Mouse (Mus musculus) forebrain, embryonic 10.5 days (tissue): ENCODE data around the gene Tcf15. TPM values are rescaled to one million over a fixed set of nuclear protein-coding genes. Genes with fewer than 3 reads are reported as not detected.

Experiments used
- DNase-seq: peaks from one replicate; pipeline ENCODE4 v3.0.0-alpha.2; 2017; ENCODE audit warnings: low spot score; ENCODE audit errors: extremely low spot score
- H3K27ac ChIP-seq: fragments of 300-500 bp; sonication (generic); 2 replicates; pipeline ENCODE4 v1.5.1; 2016; ENCODE audit warnings: mild to moderate bottlenecking
- H3K27me3 ChIP-seq: fragments of 300-500 bp; sonication (generic); 2 replicates; pipeline ENCODE4 v1.6.1; 2016; ENCODE audit warnings: mild to moderate bottlenecking; ENCODE audit not compliant: poor library complexity, severe bottlenecking
- H3K36me3 ChIP-seq: fragments of 300-500 bp; sonication (generic); replicated peaks from 2 replicates; pipeline ENCODE4 v1.6.1; 2016; ENCODE audit warnings: mild to moderate bottlenecking, moderate library complexity
- H3K4me1 ChIP-seq: fragments of 300-500 bp; sonication (generic); 2 replicates; pipeline ENCODE4 v1.6.1; 2016
- H3K4me3 ChIP-seq: fragments of 300-500 bp; sonication (generic); 2 replicates; pipeline ENCODE4 v1.5.1; 2016; ENCODE audit warnings: mild to moderate bottlenecking, moderate library complexity
- H3K9me3 ChIP-seq: fragments of 300-500 bp; sonication (generic); 2 replicates; pipeline ENCODE4 v1.6.1; 2016; ENCODE audit warnings: mild to moderate bottlenecking, moderate library complexity
- WGBS: fragments of 180-500 bp; shearing (Covaris S2); methylation state at CpG from one replicate; pipeline ENCODE4 v1.1.7; 2016; 5-methylcytosine and 5-hydroxymethylcytosine counted together
- polyA plus RNA-seq: library from polyadenylated mRNA; unstranded; fragments of >200 nt; fragmentation: Nextera tagmentation; extraction: Ambion mirVana; gene quantifications from 2 replicates; pipeline ENCODE4 v1.2.1, GENCODE M21; 2016

The Tcf15 gene
- polyA plus RNA-seq, 1 experiment from 2014 or later: 4.1 TPM

DNA sequence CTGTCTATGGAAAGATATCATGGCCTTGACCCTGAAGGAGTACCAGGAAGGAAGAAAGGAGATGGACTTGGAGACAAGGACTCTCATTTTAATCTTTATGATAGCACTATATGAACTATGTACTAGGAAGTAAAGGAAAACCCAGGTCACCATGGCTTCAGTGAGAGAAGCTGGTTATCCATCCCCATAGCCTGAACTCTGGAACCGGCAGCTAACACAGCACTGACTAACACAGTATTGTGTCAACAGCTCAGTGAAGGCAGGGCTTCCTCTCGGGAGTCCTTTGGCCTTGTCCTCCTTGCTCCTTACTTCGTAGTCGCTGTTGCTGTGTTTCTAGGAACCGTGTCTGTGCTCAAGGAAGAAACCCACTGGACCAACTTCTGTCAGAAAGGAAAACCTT, 34.0 kb upstream of the Tcf15 start:
- H3K27ac ChIP-seq: no peak overlapping the region
- no peak for DNase-seq
- WGBS: 88% methylated on average over 5 of the region's 5 CpGs
- H3K9me3 ChIP-seq: no peaks in the 10 kb centered on the region
- H3K36me3 ChIP-seq: peaks cover 23% of the 10 kb centered on the region
- H3K27me3 ChIP-seq: peaks cover 48% of the 10 kb centered on the region
- H3K4me1 ChIP-seq: peaks cover 35% of the 10 kb centered on the region
- no peak overlapping the region for H3K4me3 ChIP-seq

DNA sequence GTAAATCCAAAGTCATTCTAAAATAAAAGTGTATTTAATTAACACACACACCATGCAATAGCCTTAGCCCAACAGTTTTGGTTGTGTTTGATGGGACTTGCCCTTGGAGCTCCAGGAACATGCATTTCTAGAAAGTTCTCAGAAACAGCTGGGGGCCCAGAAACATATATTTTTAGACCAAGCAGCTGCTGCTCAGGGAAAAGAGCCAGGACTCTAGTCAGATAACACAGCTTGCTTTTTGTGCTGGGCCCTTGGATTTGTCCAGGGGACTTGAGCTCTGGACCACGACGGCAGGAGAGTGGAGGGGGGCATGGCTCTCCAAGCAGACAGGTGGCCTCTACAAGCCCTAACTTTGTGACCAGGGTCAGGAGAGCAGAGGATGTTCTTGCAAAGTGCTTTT, 32.0 kb upstream of the Tcf15 start:
- Histone ChIP-seq H3K4me1 (peaks cover 35% of the 10 kb centered on the region), H3K27me3 (peaks cover 59% of the 10 kb centered on the region), H3K9me3 (no peaks in the 10 kb centered on the region), H3K27ac (no peak overlapping the region), H3K4me3 (no peak overlapping the region), H3K36me3 (peaks cover 23% of the 10 kb centered on the region)
- 78% methylated on average over 2 of the region's 2 CpGs for WGBS
- no peak for DNase-seq

DNA sequence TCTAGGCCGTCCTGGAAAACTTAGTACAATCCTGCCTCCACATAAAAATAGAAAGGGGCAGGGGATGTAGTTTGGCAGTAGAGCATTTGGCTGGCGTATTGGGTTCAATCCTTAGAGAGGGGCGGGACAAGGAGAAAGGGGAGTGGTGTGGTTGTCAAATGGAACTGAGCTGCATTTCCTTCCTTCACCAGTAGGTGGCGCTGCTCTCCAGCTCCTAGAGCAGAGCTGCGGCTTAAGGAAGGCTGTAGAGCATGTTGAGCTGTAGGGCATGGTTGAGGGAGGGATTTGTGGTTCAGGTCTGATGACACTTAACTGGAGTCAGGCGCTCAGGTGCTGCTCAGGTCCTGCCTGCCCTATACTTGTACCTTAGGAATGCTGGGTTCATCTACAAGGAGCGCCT, 31.4 kb upstream of the Tcf15 start:
- H3K27ac ChIP-seq: no peak overlapping the region
- H3K27me3 ChIP-seq: peaks cover 55% of the 10 kb centered on the region
- no peak overlapping the region for H3K4me3 ChIP-seq
- 7% methylated on average over 7 of the region's 7 CpGs for WGBS
- H3K9me3 ChIP-seq: no peaks in the 10 kb centered on the region
- H3K36me3 ChIP-seq: peaks cover 23% of the 10 kb centered on the region
- H3K4me1 ChIP-seq: peaks cover 30% of the 10 kb centered on the region
- peak; percentile 91 for DNase-seq

DNA sequence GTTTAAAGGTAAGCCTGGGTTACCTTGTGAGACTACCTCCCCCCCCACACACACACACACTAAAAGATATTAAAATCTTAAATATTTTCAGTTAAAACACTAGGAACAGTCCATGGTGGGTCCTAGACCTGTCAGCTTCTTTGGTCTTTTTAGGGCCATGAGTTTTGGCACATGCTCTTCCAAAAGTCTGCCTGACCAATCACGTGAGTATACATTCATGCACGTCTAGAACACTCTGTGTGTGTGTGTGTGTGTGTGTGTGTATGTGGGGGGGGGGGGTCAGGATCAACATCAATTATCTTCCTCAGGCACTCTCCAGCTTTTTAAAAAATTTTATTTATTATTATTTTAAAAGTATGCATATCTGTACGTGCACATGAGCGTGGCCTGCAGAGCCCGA, 30.9 kb upstream of the Tcf15 start:
- Histone ChIP-seq H3K4me1 (peaks cover 30% of the 10 kb centered on the region), H3K36me3 (peaks cover 21% of the 10 kb centered on the region), H3K4me3 (no peak overlapping the region), H3K9me3 (no peaks in the 10 kb centered on the region), H3K27ac (no peak overlapping the region), H3K27me3 (peaks cover 61% of the 10 kb centered on the region)
- DNase-seq: no peak
- WGBS: 88% methylated on average over 5 of the region's 5 CpGs

DNA sequence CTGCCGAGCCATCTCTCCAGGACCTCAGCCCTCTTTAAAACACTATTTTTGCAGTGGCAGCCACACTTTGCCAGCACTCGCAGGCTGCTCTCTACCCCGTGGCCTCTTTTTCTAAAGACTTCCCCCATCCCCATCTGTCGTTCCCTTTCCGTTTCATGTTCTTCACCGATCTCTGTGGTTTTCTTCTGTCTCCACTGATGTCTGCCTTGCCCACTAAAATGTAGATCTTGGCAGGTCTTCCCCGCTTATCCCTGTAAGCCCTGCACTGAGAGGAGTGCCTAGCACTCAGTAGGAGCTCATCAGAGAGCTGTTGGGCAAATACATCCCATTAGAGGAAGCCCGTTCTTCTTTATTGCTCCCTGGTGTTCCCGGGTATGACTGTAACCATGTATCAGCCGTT, 30.4 kb upstream of the Tcf15 start:
- H3K4me3 ChIP-seq: no peak overlapping the region
- H3K9me3 ChIP-seq: no peaks in the 10 kb centered on the region
- H3K4me1 ChIP-seq: peaks cover 30% of the 10 kb centered on the region
- peaks cover 16% of the 10 kb centered on the region for H3K36me3 ChIP-seq
- DNase-seq: no peak
- H3K27me3 ChIP-seq: peaks cover 61% of the 10 kb centered on the region
- H3K27ac ChIP-seq: no peak overlapping the region
- WGBS: 74% methylated on average over 10 of the region's 10 CpGs

DNA sequence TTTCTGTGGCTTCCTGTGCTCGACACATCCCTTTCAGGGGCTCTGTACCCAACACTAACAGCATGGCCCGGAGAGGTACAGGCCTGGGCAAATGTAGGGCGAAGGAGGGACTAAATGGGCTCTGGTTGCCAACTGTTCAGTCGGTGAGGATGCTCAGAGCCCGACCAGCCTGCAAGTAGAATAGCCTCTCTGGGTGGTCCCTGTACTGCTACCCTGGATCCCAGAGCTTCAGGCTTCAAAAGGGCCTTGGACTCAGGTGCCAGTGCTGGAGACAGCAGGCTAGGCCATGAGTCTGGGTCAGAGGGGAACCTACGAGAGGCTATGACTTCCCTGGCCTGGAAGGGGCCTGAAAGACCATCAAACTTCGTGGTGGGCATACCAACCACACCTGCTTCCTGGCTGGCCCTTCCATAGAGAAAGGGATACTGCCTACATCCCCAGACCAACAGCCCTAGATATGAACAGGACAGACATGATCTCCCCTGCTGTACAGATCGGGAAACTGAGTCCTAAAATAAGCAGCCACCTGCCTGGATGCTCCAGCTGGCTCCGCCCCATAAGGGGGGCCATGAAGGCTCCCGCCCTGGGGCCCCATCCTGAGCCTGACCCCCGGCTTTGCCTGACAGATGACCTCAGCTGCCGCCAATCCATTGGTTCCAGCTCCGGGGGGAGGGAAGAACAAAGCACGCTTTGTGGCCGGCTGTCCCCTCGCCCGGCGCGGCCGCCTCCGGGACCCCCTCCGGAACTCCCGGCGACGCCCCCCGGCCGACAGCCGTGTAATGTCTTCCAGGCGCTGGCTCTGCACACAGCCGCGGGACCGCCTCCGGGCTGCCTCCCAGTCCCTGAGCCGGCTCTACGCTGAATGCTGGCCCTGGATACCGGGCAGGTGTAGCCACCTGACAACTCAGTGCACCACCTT, 29.0 kb upstream of the Tcf15 start:
- 11% methylated on average over 36 of the region's 36 CpGs for WGBS
- peaks cover 56% of the 10 kb centered on the region for H3K27me3 ChIP-seq
- H3K36me3 ChIP-seq: 0 out of 2 replicates have a peak, but pooled peaks cover 7% of the 10 kb centered on the region
- no peaks in the 10 kb centered on the region for H3K9me3 ChIP-seq
- H3K4me1 ChIP-seq: peaks cover 33% of the 10 kb centered on the region
- peak overlapping the region; percentile 50 for H3K4me3 ChIP-seq
- H3K27ac ChIP-seq: peak overlapping the region; percentile 68
- peak; percentile 53 for DNase-seq

DNA sequence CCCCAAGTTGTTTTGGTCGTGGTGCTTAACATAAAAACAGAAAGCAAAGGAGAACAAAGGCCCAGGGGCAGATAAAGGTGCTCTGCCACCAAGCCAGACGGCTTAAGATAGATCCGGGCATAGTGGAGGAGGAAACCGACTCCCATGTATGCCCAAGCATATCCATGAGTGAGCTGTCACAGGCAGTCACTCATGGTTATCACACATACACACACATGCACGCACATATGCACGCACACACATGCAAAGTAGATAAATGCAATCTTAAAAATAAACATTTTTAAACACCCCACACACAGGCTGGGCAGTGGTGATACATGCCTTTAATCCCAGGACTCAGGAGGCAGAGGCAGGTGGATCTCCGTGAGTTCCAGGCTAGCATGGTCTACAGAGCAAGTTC, 25.7 kb upstream of the Tcf15 start:
- Histone ChIP-seq H3K27ac (no peak overlapping the region), H3K9me3 (no peaks in the 10 kb centered on the region), H3K4me3 (no peak overlapping the region), H3K36me3 (no peaks in the 10 kb centered on the region), H3K4me1 (peaks cover 51% of the 10 kb centered on the region), H3K27me3 (peaks cover 58% of the 10 kb centered on the region)
- no peak for DNase-seq
- WGBS: 86% methylated on average over 7 of the region's 7 CpGs

DNA sequence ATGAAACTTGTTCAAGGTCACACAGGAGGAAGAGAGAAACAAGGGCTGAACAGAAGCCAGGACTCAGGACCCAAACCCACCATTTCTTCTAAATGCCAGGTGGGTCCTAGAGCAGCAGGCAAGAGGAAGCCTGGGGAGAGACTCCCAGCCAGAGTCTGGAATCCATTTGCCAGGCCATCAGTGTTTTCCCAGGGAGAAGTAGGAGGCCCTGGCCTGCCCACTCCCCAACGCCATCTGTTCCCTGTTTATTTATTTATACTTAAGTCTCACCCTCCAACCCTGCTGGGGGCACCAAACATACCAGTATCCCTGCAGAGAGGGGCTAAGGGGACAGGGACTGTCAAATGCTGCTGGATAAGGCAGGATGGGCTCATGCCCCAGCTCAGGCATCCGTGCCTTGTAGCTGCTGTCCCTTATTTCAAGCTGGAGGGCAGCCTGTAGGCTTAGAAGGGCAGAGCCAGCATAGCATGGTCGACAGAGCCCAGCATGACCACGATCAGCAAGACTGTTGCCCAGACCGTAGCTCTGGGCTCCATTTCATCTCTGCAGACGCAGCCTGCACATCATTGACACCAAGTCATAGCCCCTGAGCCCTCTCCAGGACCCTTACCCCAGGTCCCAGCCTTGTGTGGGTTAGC, 24.0 kb upstream of the Tcf15 start:
- Histone ChIP-seq H3K4me3 (no peak overlapping the region), H3K4me1 (peaks cover 45% of the 10 kb centered on the region), H3K27ac (peak overlapping the region; percentile 51; the same call in 1 of the 2 replicates), H3K36me3 (no peaks in the 10 kb centered on the region), H3K27me3 (peaks cover 41% of the 10 kb centered on the region), H3K9me3 (no peaks in the 10 kb centered on the region)
- no peak for DNase-seq
- WGBS: 52% methylated on average over 6 of the region's 6 CpGs

DNA sequence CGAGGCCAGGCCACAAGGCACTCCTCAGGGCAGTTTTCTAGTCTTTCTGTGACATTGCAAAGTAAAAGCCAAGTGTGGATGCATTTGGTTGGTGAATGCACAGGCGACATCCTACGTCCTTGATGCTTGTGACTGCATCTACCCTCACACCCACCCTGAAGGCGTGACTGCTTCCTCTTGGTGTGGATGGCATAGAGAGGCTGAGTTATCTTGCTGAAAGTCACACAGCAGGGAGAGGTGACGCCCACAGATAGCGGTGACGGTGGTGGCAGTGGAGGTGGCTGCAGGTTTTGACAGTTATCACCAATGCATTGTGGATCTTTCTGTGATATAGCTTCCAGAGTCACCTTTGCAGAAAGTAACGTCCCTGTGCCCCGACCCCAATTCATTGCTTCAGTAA, 20.5 kb upstream of the Tcf15 start:
- Histone ChIP-seq H3K36me3 (no peaks in the 10 kb centered on the region), H3K27me3 (peaks cover 13% of the 10 kb centered on the region), H3K4me1 (peaks cover 27% of the 10 kb centered on the region), H3K4me3 (no peak overlapping the region), H3K9me3 (no peaks in the 10 kb centered on the region), H3K27ac (no peak overlapping the region)
- no peak for DNase-seq
- WGBS: 81% methylated on average over 9 of the region's 9 CpGs

DNA sequence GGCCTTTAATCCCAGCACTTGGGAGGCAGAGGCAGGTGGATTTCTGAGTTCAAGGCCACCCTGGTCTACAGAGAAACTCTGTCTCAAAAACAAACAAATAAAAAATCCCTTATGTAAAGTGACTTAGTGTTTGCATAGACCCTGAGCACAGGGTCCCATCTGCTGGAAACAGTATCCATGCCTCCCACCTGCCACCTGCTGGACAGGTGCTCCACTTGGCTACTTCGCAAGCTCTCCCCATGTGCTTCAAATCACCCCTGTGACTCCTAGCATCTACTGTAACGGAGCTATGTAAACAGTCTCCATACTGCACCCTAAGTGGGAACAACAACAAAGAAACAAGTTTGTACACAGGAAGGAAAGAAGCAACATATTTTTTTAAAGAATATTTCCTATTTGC, 14.8 kb upstream of the Tcf15 start:
- Histone ChIP-seq H3K4me1 (peaks cover 8% of the 10 kb centered on the region), H3K4me3 (no peak overlapping the region), H3K36me3 (no peaks in the 10 kb centered on the region), H3K27me3 (no peaks in the 10 kb centered on the region), H3K9me3 (no peaks in the 10 kb centered on the region), H3K27ac (no peak overlapping the region)
- 70% methylated on average over 2 of the region's 2 CpGs for WGBS
- no peak for DNase-seq

DNA sequence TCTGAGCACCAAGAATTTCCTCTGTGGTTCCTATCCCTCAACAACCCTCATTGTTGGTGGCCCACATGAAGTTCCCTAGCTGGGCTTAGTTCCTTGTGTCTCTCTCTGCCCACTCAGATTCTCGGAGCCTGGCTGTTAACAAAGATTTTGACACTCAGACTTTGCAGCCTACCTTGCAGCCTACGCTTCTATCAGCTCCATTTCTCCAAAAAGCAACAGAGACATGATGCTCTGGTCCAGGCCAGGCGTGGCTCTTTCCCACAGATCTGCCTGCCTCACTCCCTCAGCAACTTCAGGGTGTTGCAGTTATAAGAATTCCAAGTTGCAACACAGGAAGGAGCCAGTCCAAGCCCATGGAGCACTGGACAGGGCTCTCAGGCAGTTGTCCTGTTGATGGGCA, 13.6 kb upstream of the Tcf15 start:
- H3K4me3 ChIP-seq: no peak overlapping the region
- peaks cover 8% of the 10 kb centered on the region for H3K4me1 ChIP-seq
- no peaks in the 10 kb centered on the region for H3K9me3 ChIP-seq
- H3K27ac ChIP-seq: no peak overlapping the region
- no peak for DNase-seq
- 81% methylated on average over 3 of the region's 3 CpGs for WGBS
- H3K27me3 ChIP-seq: no peaks in the 10 kb centered on the region
- no peaks in the 10 kb centered on the region for H3K36me3 ChIP-seq

DNA sequence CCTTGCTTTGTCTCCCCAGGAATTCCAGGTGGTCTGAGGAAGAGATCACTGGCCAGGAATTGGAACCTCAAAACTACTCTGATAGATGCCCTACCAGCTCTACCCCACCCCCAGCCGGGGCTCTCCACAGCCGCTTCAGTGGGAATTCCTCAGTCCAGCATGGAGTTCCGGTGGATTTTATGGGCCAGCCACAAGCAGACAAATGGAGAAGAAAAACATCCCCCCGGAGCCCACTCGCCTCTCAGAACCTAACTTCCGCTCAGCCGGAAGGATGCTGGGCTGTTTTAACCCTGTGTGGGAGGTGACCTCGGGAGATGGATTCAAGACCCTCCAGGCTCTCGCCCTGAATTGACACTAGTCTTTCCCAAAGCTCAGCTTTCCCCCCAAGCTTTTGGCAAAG, 11.3 kb upstream of the Tcf15 start:
- 69% methylated on average over 9 of the region's 9 CpGs for WGBS
- no peak for DNase-seq
- no peaks in the 10 kb centered on the region for H3K36me3 ChIP-seq
- no peak overlapping the region for H3K27ac ChIP-seq
- H3K4me3 ChIP-seq: no peak overlapping the region
- no peaks in the 10 kb centered on the region for H3K27me3 ChIP-seq
- H3K9me3 ChIP-seq: no peaks in the 10 kb centered on the region
- H3K4me1 ChIP-seq: peaks cover 8% of the 10 kb centered on the region

DNA sequence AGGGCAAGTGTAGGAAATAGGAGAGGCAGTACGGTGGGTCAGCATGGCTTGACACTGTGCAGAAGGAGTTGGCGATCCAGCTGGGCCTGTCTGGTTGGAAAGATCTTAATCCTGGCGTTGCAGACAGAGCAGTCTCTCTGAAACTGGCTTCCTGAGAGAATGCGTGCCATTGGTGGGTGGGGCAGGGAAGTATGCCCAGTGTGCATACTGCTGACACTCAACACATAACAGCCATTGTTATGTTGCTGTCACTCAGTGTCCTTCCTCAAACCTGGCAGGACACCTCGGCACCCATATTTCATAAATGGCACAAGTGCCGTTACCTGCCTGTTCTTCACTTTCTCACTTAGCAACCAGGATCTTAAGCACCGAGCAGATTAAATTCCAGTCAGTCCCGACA, 10.7 kb upstream of the Tcf15 start:
- H3K4me1 ChIP-seq: peaks cover 8% of the 10 kb centered on the region
- H3K9me3 ChIP-seq: no peaks in the 10 kb centered on the region
- DNase-seq: no peak
- 0 out of 2 replicates have a peak, but pooled peaks cover under 1% of the 10 kb centered on the region for H3K27me3 ChIP-seq
- 84% methylated on average over 8 of the region's 8 CpGs for WGBS
- no peaks in the 10 kb centered on the region for H3K36me3 ChIP-seq
- H3K27ac ChIP-seq: no peak overlapping the region
- no peak overlapping the region for H3K4me3 ChIP-seq
